Mouse (Mus musculus) cerebellum, adult 2 months (tissue): Measurements from ENCODE around the gene Stard3.

ENCODE experiments used
- CTCF ChIP-seq: fragments of 200-500 bp; IDR thresholded peaks from 2 replicates; pipeline ENCODE4 v1.5.1; 2011; ENCODE audit warnings: low read depth, mild to moderate bottlenecking, control low read depth, low read length, moderate library complexity, borderline replicate concordance; ENCODE audit not compliant: insufficient read depth
- POLR2A ChIP-seq: fragments of 200-500 bp; IDR thresholded peaks from 2 replicates; pipeline ENCODE4 v1.6.1; 2011; ENCODE audit warnings: low read length, control low read depth, borderline replicate concordance; ENCODE audit not compliant: insufficient read depth

GRCm38 (mm10) chr11:98384216-98384615, 26.0 kb downstream of the Stard3 start:
- TF ChIP-seq POLR2A (no peak), CTCF (no peak)
